Mouse (Mus musculus) regulatory T cell (primary cell): Measurements from ENCODE around the gene Arhgef1.

Experiments
- in situ Hi-C: fragments of 300-600 bp; cut with MboI, MseI; formaldehyde crosslinking; loops from one replicate; pipeline ENCODE4 v1.15.1; 2025; ENCODE audit warnings: high pct_unique_total_duplicates

Arhgef1 gene

DNA sequence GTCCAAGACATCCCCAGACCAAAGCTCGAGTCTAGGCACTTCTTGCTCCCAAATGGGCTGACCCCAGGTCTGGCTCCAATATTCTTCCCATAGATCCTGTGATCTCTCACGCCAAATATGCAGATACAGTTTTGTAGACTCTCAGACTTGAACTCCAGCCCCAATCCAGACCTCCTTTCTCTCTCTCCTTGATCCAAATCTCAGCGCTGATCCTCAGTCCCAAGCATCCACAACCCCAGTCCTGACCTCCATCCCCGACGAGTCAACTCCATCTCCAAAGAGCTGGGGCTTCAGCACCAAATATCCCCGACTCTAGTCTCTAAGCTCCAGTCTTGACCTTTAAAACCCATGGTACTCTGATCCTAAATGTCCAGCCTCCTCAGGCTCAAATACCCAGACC, 40.9 kb downstream of the Arhgef1 start:
- in situ Hi-C loops, result no loop called here

DNA sequence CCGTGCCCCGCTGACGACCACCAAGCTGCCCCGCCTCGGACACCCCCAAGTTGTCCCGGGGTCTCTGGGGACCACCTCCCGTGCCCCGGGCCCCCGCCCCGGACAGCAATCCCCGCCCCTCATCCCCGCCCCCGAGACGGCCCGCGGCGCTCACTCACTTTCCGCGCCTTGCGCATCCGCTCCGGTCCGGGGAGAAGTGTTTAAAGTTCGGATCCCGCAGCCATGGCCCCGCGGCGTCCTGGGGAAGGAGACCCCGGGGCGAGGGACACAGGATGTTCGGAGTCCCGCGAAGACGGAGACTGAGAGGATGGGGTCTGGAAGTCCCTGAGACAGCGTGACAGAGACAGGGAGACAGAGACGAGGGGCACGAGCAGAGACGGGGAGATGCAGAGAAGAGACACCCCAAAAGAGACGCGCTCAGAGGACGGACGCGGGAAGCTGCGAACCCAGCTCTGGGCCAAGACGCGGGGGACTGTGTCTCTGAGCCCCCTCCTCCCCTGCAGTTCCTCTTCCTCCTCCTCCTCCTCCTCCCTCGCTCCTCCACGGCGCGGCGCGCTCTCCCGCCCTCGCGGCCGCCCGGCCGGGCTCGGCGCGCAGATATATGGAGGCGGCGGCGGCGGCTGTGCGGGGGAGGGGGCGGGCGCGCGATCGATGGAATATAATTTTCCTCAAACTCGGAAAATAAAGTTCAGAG, 41.7 kb downstream of the Arhgef1 start, which contains the start of gene Gm4881:
Gm4881 (minus strand) TSS at position 238 of the 694 bp plus-strand sequence.
- in situ Hi-C loops, result no loop called here

DNA sequence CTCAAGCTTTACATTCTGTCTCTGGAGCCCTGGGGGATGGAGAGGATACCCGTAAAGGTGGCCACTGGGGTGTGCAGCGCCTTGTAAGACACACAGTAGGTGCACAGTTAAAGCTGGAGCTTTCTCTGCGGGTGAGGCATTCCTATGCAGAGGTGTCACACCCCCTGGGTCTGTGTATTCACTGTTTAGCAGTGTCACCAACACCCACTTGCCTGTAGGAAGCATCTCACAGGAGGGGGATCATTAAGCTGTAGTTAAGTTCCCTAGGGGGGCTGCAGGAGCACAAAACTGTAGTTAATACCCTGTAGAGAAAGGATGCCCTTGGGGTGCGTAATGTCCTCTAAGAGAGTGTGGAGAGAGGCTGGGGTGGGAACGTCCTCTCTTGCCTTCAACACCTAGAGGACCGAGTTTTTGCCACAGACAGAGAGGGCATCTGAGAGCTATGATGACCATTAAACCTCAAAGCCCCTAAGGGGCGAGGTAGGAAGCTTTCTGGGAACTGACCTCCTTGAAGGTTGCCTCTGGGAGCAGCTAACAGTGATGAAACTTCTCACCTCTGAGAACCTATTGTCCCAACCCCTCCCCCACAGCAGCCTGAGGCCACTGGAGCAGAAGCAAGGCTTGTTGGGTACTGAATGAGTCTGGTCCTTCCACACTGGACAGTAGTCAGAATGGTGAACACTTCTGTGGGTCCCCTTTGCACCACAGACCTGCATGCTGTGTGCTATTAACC, 44.8 kb downstream of the Arhgef1 start:
- in situ Hi-C loops, result no loop called here

DNA sequence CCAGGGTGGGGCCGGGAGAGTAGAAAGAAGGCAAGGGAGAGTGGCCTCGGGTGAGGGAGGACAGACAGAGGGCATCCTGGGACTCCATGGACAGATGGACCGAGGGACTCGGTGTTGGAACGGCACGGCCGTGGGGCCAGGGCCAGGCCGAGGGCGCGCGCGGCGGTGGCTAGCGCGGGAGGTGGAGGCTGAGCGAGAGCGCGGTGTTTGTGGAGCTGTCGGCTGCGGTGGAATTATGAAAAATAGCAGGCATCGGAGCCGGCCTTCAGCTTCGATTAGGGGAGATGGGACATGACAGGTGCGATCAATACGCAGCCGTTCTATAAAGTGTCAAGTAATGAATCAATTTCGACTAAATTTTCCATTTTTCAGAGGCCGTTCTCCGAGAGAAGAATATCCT, 46.1 kb downstream of the Arhgef1 start:
- in situ Hi-C loops, result no loop called here

DNA sequence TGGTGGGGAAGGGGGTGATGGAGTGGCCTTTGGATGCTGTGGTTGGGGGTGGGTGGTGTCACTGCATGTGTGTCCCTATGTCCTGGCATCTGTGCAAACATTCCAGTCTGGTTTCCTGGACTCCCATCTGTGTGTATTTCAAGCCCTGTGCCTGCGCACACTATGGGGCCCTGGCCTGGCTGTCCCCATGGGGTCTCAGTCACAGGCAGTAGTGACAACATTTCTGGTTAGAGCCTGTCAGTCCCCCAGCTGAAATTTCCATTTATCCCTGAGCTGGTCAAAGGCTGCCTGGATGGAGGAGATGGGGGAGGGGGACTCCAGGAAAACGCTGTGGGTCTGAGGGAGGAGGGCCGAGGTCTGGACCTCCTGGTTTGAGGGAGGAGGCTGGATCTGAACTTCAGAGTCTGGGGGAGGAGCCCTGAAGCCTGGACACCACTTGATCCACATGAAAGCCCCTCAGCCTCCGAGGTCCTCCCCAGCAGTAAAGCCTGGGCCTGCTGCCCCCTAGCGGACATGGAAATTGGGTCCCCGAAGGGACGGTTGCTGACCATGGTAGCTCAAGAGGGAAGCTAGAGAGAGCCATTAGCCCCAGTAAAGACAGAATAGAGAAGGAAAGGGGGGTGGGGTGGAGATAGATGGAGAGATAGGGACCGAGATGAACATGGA, 47.4 kb downstream of the Arhgef1 start:
- in situ Hi-C loops, result no loop called here

DNA sequence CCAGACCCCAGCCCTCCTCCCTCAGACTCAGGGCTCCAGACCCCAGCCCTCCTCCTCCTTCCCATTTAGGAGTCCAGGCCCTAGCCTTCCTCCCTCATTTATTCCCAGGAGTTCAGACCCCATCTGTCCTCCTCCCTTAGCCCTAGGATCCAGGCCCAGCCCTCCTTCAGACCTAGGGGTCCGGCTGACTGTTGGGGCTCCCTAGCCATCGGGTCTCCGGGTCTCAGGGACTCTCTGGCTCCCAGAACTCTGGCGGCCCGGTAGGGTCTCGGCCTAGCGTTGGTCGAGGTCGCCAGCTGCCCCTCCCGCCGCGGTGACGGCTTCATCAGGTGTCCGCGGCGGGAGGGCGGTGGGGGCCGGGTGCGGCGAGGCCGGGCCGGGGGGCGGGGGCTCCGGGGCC, 51.3 kb downstream of the Arhgef1 start:
- in situ Hi-C loops, result no loop called here

DNA sequence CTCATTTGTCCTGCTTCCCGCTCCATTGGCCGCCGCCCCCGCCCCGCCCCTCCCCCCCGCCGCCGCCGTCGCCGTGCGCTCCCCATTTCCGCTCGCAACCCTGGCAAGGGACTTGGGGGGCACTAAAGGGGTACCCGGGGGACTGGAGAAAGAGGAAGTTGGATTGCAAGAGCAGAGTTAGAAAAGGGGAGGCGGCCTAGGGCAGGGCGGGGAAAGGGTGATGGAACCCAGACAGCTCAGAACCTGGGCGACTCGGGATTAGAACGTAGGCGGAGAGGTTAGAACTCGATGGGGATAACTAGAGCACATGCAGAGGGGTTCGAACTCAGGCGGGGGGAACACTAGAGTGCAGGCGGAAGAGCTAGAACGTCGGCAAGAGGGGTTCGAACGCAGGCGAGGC, 51.7 kb downstream of the Arhgef1 start:
- in situ Hi-C loops, result no loop called here

DNA sequence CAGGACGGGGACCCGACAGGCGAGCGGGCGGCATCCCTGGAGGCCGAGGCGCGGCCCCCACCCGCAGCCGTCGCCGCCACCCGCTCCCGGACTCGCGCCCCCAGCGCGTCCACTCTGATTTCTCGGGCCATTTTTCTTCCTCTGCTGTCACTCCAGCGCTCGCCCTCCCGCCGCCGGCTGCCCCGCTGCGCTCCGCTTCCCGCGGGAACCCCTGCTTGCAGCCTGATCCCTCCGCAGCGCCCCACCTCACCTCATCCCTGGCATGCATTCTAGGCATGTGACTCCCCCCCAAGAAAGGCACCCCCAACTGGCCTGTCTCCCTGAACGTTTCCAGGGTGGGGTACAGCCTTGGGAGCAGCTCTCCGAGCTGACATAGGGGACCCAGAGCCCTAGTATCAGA, 52.5 kb downstream of the Arhgef1 start:
- in situ Hi-C loops, result no loop called here

DNA sequence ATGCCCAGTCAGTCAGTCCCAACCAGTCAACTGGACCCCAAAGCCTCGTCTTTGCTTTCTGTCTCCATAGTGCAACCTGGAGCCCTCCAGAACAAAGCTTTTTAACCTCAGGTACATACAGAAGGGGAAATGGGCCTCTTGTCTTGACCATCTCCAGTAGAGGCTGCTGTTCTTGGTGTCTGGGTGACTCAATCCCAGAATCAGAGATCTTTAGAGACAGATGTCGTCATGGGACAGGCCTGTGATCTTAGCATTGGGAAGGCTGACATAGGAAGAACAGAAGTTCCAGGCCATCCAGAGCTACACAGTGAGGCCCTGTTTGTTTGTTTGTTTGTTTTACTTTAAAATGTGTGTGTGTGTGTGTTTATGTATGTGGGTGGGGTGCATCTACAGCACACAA, 61.6 kb downstream of the Arhgef1 start:
- in situ Hi-C loops, result no loop called here

DNA sequence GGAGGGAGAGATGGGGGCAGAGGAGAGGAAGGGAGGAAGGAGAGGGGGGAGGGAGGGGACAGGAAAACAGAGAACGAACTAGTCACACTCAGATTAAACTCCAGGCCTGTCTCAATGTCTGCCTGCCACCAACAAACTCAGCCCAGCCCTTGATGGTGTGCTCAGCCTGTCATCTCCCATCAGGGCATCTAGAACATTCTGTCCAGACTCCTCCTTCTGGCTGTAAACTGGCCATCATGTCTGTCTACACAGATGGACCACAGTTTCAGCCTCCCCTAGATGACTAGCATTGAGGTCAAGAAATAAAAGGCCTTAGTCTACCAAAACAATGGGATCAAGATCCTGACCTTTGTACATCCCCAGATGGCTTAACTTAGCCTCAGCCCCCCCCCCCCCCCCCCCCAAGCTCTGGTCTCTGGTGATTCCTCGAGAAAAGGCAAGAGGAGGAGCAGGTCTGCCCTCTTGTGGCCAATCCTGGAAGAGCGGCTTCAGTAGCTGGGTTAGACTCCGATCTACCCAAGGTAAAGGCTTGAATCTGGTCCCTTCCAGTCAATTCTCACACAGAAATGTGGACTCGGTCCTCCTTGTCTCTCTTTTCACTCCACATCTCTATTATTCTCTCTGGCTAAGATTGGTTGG, 62.3 kb downstream of the Arhgef1 start:
- in situ Hi-C loops, result loop anchor here (5.0 kb wide), 1 partner anchor 143 kb away; no protein-coding TSS in a partner anchor

DNA sequence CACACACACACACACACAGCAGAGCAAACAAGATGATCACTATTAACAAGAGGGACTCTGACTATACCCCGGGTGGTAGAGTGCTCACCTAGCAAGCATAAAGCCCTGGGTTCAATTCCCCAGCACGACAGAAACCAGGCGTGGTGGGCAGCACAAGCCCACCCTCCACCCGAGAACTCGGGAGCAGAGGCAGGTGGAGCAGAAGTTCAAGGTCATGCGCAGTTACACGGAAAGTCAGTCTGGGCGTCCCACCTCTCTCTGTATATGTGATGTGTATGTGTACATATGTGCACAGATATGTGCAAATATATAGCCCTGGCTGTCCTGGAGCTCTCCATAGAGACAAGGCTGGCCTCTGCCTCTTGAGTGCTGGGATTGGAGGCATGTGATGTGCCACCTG, 65.3 kb downstream of the Arhgef1 start:
- in situ Hi-C loops, result loop anchor here (5.0 kb wide), 1 partner anchor 146 kb away; no protein-coding TSS in a partner anchor

DNA sequence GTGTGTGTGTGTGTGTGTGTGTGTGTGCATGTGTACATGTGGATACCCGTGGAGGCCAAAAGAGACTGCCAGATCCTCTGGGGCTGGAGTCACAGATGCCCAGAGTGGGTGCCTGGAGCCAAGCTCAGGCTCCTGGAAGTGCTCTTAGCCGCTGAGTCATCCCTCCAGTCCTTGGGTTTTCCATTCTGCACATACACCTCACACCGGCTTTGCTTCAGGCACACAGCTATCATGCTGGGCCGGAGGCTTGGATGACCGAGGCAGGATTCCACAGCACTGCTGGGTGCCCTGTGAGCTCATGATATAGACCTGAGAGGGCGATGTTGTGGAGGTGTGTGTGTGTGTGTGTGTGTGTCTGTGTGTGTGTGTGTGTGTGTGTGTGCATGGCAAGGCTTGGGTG, 65.8 kb downstream of the Arhgef1 start:
- in situ Hi-C loops, result loop anchor here (5.0 kb wide), 1 partner anchor 146 kb away; no protein-coding TSS in a partner anchor

DNA sequence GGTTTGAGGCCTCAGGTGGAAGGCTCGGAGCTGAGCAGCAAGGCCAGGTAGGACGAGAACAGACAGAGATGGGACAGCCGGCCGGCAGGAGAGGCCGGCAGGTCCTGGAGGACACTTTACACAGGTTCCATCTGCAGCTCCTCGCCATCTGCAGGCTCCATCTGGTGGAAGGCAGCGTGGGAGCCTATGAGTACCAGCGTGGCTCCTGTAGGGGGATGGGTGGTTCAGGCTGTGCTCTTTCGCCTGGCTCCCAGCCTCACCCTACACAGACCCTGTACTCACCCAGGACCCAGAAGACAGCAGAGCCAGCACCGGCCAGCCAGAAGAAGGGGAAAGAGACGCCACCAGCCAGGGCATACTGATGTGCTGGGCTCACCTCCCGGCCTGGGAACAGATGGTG, 67.1 kb downstream of the Arhgef1 start:
- in situ Hi-C loops, result loop anchor here (5.0 kb wide), 2 partner anchors 83 to 148 kb away; no protein-coding TSS in a partner anchor

DNA sequence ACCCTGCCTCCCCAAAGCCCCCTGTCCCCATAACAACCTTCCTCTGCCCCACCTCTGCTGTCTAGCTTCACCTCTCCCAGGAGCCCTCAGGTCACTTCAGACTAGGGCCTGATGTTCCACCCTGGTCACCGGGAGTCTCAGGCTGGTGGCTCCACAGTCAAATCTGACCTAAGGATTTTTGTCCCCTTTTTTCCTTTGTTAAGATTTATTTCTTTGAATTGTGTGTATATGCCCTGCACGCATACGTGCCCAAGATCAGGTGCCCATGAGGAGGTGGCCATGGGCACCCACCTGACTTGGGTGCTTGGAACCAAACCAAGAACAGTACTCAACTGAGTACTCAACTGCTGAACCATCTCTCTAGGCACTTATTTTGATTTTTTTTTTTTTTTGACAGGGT, 67.6 kb downstream of the Arhgef1 start:
- in situ Hi-C loops, result loop anchor here (5.0 kb wide), 1 partner anchor 83 kb away; no protein-coding TSS in a partner anchor

DNA sequence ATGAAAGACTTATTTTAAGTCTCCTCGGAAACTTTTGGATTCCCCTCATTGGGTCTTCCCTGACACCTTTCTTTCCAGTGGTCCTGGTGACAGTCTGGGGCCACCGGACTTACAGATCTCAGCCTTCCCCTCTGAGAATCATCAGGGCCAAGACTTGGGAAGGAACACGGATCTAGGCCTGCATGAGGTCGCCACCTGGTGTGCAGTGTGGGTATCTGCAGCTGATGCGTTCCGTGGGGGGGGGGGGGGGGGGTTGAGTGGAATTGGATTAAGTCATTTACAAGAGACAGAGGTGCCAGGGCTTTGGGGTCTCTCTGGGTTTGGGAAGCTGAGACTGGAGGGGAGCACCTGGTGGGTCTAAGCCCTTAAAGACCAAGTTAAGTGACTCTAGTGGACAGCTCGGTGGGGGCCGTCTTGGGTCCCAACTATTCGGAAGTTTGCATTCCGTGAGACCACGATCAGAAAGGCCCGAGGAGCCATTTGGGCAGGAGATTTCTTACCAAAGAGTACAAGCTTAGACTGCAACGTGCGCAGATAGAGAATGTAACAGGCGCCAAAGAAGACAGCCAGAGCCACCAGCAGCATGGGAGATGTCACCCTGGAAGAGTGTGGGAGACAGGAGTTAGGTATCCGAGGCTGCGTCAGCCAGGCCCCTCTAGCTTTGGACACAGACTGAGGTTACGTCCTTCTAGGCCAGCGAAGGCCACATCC, 68.7 kb downstream of the Arhgef1 start:
- in situ Hi-C loops, result loop anchor here (5.0 kb wide), 1 partner anchor 84 kb away; no protein-coding TSS in a partner anchor

DNA sequence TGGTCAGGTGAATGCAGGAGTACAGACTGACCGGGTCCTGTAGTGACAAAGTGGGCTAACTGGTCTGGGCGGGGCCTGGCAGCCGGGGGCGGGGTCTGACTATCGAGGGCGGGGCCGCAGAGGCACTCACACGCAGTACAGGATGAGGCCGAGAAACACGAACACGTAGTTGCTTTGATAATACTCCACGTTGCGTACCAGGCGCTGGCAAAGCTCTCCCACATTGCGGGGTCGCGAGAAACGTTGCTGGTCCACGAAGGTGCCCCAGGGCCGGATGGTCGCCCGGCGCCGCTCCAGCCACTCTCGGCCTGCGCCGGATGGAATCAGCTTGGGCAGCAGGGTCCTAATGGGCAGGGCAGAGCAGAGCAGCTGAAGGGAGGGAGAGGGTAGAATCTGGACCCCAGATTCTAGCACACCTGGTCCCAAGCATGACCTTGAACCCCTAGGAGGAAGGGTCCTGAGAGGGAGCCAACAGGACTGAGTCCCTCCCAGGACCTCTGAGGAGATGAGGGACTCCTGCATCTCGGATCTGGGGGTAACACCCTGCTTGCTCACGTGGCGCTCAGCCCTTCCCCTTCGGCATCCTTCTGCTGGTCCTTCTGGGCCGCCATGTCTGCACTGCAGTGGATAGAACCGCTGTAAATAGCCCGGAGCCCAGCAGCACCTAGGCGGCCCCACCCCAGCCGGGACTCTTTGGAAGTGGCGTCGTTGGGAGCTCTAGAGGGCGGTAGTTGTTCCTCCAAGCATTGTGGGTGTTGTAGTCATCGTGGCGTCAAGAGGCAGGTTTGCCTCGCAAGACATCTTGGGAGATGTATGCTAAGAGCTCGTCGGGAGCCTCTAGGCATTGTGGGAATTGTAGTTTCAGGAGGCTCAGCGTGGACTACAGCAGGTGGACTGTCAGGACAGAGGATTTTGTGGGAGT, 69.5 kb downstream of the Arhgef1 start, which contains the start of gene Rabac1:
Rabac1 (minus strand) TSS at position 783 of the 922 bp plus-strand sequence.
- in situ Hi-C loops, result loop anchor here (5.0 kb wide), 1 partner anchor 85 kb away; no protein-coding TSS in a partner anchor

DNA sequence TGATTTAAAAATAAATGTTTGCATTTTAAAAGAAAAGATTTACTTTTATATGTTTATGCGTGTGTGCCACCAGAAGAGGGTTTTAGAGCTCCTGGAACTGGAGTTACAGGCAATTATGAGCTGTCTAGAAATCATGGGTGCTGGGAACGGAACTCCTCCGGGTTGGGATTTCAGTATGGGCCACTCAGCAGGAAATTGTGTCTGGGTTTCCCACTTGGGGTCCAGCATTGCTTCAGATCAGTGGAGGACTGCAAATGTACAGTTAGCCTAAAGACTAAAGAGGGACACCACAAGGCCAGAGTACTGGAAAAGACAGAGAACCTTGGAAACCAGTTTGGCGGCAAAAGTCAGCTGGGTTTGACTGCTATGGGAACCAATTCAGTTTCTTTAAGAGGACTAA, 70.5 kb downstream of the Arhgef1 start:
- in situ Hi-C loops, result loop anchor here (5.0 kb wide), 1 partner anchor 86 kb away; no protein-coding TSS in a partner anchor

DNA sequence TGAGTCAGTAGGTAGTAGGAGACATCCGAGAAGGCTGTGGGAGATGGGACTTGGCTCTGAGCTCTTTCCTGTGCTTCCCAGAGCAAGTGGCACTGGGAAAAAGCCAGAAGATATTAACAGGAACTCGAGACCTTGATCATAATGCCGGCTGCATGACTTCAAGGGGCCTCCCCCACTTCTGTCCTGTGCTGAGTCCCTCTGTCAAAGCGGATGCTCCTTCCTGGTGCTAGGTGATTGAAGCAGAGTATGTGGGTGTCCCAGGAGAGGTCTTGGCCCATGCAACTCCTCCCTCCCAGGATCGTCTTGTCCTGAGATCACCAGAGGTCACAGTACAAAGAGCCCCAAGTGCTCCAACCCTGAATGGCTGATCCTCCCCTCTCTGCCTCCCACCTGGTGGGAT, 71.2 kb downstream of the Arhgef1 start:
- in situ Hi-C loops, result loop anchor here (5.0 kb wide), 1 partner anchor 87 kb away; no protein-coding TSS in a partner anchor

DNA sequence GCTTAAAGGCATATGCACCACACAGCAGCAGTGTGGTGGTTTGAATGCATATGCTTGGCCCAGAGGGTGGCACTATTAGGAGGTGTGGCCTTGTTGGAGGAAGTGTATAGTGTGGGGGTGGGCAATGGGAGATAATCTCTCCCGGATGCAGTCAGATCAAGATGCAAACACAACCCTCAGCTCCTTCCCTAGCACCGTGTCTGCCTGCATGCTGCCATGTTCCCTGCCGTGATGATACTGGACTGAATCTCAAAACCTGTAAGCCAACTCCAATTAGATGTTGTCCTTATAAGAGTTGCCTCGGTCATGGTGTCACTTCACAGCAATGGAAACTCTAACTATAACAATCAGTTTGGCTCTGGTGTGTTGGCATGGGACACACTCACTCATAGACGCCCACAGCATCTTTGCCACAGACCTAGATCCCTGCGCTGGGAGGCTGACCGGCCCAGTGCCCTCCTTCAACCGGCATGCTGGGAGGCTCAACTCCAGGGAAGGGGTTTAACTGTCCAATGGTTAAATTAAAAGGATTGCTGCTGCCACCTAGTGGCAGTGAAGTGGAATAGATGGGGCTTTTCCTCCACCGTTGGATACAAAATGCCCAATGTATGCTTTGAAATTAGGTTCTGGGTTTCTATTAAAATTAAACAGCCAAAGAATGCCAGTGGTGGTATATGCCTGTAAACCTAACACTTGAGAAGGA, 72.3 kb downstream of the Arhgef1 start:
- in situ Hi-C loops, result loop anchor here (5.0 kb wide), 1 partner anchor 88 kb away; no protein-coding TSS in a partner anchor
